Mouse (Mus musculus) C2C12 (cell line): Measurements from ENCODE around the gene Sf1.

Source experiments
- CEBPB ChIP-seq: IDR thresholded peaks from one replicate; pipeline ENCODE4 v1.6.1; 2011; ENCODE audit warnings: low read depth, mild to moderate bottlenecking, control low read depth, moderate library complexity
- CTCF ChIP-seq: IDR thresholded peaks from one replicate; pipeline ENCODE4 v1.5.1; 2011; ENCODE audit not compliant: control insufficient read depth, insufficient read depth, insufficient read length
- USF1 ChIP-seq: IDR thresholded peaks from one replicate; pipeline ENCODE4 v1.6.1; 2011; ENCODE audit warnings: low read depth, mild to moderate bottlenecking, control low read depth, moderate library complexity

DNA sequence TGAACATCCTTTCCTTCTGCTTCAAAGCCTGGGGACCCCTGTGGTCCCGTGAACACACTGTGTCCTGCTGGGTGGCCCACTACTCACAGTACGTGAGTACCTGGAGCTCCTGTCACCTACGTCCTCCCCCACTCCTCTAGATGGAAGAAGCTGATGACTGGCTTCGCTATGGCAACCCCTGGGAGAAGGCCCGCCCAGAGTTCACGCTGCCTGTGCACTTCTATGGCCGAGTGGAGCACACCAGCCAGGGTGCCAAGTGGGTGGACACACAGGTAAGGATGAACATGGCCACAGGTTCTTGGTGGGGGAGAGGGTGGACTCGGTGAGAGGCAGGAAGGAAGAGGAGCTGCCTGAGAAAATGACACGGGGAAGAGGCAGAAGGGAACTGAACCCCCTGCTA lies 22.7 kb downstream of the Sf1 start:
- TF ChIP-seq CTCF (no peak), CEBPB (no peak), USF1 (no peak)
